Mouse (Mus musculus) left cerebral cortex, postnatal 4 days (tissue): ENCODE data around the gene Pla2g12a. TPM values are rescaled to one million over a fixed set of nuclear protein-coding genes. Genes with fewer than 3 reads are reported as not detected.

ENCODE experiments used
- DNase-seq: peaks from one replicate; pipeline ENCODE4 v3.0.0-alpha.2; 2022
- intact Hi-C: fragments of 180-260 bp; cut with DNase I; formaldehyde crosslinking; loops from one replicate; pipeline ENCODE4 v1.15.1; 2025
- total RNA-seq, 2 experiments: library from RNA; stranded (reverse); gene quantifications; 2 replicates each; pipeline ENCODE4 v1.2.3; 2021

Gene Pla2g12a
- total RNA-seq, 2 experiments from 2014 or later: 14.3 to 19.0 TPM

DNA sequence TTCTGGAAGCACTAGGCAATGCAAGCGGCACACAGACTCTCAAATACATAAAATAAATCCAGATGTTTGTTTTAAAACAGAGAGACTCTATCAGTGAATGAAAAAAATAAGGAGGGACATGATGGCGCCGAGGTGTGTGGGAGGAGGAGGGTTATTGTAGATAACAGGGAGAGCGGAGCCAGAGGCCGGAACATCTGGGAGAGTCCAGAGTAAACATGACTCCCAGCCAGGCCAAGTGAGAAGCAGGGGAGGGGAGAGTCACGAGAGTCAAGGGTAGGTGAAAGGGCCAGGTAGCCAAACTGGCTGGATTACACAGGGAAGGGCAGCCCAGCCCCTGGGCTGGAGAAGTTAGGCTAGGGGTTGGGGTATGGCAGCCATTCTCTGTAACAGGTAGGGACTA is 18.2 kb downstream of the Pla2g12a start:
- no peak for DNase-seq
- intact Hi-C loops: no loop called here

DNA sequence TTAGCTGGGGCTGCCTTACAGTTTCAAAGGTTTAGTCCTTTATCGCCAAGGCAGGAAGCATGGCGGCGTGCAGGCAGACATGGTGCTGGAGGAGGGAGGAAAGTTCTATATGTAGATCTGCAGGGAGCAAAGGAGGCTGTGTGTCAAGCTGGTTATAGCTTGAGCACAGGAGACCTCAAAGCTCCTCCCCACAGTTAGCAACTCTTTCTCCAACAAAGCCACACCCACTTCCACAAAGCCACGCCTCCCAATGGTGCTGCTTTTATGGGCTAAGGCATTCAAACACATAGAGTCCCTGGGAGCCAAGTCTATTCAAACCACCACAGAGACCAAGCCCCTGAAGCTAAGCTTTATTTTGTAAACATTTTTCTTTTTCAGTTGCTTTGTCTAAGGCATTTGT is 20.5 kb downstream of the Pla2g12a start:
- no peak for DNase-seq
- intact Hi-C loops: no loop called here

DNA sequence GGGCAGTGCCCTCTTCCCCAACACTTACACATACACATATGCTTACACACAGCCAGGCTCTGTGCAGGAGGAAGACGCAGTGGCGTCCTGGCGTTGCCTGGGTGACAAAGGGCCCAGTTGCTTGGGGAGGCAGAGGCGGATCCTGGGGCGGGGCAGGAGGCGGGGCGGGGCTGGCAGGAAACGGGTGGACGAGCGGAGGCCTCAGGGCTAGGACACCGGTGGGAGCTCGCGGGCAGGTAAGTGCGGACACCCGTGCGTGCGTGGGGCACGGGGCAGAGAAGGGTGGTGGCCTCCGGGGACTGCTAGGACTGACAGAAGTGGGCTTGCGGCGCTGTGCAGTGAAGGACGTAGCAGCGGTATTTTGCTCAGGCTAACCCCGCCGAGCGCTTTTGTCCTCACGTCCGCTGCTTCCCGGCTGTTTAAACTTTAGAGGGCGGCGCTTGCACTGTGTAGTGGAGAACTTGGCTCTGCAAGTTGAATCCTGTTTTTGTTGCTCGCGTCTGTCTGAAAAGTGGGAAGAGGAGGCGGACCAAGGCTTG is 22.9 kb downstream of the Pla2g12a start, which contains the start of gene Casp6:
Gene Casp6 (plus strand): TSS at position 155 of the 539 bp plus-strand sequence.
- intact Hi-C loops: no loop called here
- peak; percentile 70 for DNase-seq

DNA sequence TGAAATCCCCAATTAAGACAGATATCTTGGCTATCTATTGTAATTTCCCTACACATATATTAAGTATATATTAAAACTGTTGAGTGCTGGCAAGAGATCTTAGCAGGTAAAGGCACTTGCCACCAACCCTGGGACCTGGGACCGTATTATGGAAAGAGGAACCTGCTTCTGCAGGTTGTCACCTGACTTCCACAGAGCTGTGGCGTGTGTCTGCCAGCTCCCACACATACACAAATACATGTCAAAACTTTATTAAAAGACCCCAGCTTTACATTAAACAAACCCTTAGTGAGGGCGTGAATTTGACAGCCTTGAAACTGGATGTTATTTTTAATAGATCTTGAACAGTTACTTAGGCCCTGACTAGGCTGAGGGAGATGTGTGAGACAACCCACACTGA is 25.0 kb downstream of the Pla2g12a start:
- DNase-seq: no peak
- intact Hi-C loops: no loop called here

DNA sequence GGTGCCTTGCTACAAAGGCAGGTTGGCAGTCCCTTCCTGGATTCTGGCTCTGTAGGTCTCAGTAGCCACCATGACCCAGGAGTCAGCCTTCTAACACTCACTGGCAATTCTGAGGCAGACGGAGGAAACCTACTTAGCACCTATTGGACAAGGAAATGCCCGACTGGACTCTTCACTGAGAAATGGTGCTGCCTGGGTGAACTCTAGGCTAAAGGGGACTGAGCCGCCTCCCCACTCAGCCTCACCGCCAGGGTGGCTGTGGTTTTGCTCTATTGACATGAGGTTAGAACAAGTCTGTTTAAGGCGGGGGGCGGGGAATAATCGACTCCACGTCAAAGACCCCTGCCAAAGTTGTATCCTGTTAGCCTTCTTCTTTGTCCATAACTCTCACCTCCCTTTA is 25.5 kb downstream of the Pla2g12a start:
- intact Hi-C loops: no loop called here
- DNase-seq: no peak

DNA sequence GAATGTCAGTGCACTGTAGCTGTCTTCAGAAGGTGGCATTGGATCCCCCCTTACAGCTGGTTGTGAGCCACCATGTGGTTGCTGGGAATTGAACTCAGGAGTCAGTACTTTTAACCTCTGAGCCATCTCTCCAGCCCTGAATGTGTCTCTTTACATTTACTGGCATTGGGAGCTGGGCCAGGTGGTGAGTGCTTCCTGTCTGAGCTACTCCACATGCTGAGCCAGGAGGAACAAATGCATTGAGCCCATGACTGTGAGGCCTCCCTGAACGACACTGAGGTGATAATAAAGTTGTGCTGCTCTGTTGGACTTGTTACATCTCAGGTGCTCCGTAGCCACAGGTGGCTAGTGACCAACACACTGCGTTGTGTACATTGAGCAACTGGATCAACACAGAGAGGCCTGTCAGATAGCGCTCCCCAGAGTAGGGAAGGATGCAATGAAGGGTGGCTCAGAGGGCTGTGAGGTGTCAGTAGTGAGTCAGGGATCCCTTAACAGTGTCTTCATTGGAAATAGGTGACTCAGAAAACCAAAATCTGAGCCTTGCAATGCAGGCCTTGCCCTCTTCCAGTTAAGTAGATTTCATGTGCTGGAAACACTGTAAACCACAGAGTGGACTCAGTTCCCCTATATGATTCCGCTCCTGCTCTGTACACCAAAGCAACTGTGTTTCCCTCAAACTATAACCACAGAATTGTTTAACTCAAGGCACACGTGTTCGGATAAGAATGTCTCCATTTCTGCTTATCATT is 26.2 kb downstream of the Pla2g12a start:
- DNase-seq: no peak
- intact Hi-C loops: no loop called here

DNA sequence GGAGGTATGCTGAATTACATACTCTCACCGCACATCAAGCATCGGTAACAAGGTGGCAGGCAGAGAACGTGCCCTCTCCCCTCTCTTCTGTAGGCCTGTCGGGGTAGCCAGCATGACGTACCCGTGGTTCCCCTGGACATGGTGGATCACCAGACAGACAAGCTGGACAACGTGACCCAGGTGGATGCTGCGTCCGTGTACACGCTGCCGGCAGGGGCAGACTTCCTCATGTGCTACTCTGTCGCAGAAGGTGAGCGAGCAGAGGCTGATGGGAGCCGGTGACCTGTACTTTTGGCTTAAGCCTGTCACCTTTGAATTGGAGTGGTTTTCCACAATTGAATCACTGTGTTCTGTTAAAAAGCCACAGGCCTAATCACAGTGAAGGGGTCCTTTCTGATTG is 33.6 kb downstream of the Pla2g12a start:
- DNase-seq: no peak
- intact Hi-C loops: no loop called here

DNA sequence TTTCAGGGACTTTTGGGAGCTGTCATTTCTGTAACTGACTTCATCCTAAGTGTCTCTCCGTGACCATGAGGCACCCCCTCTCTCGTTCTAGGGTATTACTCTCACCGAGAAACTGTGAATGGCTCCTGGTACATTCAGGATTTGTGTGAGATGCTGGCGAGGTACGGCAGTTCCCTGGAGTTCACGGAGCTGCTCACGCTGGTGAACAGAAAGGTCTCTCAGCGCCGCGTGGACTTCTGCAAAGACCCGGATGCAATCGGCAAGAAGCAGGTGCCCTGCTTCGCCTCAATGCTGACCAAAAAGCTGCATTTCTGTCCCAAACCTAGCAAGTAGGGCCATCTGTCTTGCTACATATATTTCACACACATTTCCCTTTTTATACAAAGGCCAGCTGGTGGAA is 34.8 kb downstream of the Pla2g12a start:
- no peak for DNase-seq
- intact Hi-C loops: no loop called here

DNA sequence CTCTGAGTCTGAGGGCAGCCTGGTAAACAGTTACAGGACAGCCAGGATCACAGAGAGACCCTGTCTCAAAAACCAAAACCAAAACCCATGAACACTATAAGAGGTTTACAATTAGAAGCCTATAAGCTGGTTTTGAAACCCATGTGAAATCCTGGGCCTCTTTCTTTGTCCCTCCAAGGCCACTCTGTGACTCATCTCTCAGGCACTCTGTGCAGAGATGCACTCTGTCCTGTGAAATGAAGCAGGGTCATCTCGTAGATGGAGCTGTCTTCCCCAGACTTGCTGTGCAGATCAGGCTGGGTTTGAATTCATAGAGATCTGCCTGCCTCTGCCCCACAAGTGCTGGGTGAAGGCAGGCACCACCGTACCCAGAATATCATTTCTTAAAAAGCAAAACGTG is 39.0 kb downstream of the Pla2g12a start:
- no peak for DNase-seq
- intact Hi-C loops: loop anchor here (5.0 kb wide), 1 partner anchor 165 kb away; no protein-coding TSS in a partner anchor

DNA sequence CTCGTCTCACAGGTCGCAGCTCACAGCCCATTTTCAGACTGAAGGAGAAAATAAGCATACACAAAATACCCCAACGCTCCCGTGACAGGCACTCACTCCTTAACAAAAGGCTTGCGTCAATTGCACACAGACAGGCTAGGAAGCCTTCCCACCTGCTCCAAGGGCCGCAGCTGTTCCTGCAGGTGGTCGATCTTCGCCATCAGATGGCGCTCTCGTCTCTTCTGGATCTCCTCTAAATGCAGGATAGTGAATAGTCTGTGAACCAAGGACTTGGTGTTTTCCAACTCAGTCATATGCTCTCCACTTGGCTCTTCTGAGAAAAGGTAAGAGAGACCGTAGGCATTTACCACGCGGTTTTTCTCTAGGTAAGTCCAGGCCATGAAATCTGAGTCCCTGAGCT is 40.0 kb downstream of the Pla2g12a start:
- intact Hi-C loops: loop anchor here (5.0 kb wide), 1 partner anchor 164 kb away; no protein-coding TSS in a partner anchor
- DNase-seq: peak; percentile 75

DNA sequence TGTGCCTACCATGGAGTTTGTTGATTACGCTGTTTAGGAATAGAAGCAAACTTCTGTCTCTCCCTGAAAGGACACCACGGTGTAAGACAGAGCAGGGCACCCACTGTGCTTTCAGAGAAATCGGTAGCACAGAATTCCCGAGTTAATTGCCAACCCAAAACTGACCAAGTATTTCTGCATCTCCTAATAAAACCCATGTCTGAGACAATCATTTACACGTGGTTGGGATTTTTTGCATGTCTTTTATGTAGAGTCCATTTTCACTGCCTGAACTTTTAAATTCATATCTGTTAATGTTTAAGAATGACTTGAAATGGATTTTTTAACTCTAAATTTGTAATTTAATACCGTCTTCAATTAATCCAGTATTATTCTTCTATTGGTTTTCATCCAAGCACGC is 45.2 kb downstream of the Pla2g12a start:
- no peak for DNase-seq
- intact Hi-C loops: no loop called here

DNA sequence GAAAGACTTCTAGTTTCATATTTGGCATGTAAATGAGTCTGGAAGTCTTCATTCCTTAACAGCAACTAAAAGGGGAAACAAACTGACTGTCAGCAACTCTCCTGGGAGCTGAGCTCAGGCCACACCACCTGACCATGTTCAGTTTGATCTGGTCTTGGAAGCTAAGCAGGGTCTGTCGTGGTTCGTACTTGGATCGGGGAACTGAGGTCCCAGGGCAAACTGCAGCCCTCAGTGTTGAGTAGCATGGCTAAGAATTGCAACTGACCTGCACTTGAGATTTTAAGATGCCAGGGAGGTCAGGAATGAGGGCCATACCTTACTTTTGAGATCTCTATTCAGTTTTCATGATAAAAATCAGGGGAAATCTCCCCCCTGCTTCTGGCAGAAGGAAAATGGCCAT is 47.5 kb downstream of the Pla2g12a start:
- DNase-seq: no peak
- intact Hi-C loops: no loop called here

DNA sequence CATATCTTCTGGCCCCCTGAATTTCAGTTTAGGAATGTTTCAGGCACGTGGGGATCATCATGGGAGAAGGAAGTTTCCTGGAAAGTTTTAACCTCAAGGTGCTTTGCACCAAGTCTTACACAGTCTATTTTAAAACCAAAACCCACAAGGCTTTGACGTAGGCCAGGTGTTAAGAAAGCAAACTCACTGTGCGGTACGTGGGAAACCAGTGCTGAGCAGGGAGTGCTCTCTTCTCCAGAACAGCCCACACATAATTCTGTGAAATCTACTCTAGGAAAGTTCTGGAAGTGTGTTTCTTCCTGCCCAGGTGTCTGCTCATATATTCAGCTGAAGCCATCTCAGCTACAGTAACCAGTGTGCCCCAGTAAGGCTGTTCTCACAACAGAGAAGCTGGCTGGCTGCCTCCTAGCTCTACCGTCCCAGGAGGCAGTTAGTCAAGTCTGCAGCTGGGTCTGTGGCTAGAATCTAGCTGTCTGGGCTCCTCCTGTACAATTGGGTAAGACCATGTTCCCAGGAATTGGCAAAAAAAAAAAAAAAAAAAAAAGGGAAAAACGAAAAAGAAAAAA is 51.9 kb downstream of the Pla2g12a start:
- intact Hi-C loops: no loop called here
- no peak for DNase-seq

DNA sequence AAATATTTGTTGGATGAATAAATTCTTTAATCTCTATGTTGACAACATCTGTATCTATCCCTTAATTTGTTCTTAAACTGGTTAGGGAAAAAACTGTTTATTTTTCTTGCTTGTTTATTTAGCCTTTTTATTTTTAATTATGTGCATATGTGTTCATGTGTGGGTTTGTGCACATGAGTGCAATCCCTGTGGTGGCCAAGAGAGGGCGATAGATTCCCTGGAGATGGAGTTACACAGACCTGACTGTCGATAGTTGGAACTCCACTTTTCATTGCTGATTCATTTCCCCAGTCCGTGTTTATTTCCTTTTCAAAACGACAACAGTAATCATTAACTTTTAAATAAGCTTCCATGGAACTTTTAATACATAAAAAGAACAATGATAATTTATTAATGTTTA is 54.0 kb downstream of the Pla2g12a start:
- peak; percentile 12 for DNase-seq
- intact Hi-C loops: no loop called here

DNA sequence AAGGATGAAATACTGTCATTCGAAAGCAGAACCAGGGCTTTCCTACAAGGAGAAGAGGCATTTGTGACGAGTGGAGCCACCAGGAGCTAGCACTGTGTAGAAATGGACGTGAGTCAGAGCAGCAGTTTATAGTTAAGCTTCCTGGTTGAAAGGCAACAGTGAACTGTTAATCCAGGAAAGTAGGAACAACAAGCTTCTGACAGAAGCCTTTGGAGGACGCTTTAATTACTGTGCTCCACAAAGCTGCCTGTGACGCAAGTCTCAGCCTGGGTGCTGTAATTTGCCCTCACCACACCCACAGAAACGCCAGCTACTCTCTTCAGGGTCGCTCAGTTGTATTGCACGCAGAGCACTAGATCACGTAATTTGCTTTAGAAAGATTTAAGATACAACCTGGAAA is 58.2 kb downstream of the Pla2g12a start:
- intact Hi-C loops: no loop called here
- DNase-seq: no peak

DNA sequence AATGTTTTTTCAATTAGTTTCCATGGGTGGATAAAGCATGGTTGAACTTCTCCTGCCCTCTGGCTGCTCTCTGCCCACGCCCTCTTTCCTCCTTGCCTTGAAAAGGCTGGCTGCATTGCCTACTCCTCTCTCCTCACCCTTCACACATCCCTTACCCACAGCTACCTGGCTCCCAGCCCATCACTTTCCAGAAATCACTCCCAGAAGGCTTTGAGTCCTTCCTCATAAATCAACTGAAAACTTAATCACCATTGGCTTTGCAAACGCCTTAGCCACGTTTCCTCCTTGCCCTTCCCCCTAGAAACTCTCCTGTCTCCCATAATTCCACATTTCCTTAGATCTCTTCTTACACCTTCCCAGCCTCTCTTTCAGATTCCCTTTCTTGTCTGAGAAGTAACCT is 59.4 kb downstream of the Pla2g12a start:
- intact Hi-C loops: no loop called here
- DNase-seq: no peak

DNA sequence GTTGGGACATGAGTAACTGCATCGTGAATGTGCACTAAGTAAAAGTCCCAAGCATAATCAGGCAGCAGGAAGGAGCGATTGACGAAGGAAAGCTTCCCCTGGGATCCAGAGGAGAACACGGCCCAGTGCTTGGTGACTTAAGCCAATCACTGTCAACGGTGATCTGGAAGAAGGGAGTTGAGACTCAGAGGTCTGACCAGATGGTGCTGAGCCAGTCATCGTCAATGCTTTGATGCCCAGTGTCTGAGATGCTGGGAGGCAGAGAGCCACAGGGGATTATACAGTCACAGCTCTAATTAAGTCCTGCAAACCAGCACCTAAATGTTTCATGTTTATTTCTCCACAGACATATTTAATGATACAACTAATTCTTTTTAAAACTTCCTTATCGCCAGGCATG is 60.7 kb downstream of the Pla2g12a start:
- DNase-seq: no peak
- intact Hi-C loops: no loop called here

DNA sequence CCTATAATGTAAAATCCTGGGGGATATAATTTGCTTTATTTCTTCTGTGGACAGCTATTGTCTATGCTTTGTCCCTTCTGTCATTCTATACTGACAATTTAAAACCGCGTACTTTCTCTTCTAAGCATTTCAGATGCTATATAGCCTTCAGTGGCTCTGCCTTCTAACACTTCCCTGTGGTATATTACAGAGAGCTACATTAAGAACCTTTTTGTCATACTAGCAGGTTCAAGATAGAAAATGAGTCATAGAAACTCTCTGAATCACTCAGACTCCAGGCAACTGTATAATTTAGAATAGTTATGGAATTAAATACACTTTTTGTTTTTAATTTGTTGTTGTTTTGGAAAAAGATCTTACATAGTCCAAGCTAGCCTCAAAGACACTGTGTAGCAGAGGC is 62.4 kb downstream of the Pla2g12a start:
- no peak for DNase-seq
- intact Hi-C loops: no loop called here

DNA sequence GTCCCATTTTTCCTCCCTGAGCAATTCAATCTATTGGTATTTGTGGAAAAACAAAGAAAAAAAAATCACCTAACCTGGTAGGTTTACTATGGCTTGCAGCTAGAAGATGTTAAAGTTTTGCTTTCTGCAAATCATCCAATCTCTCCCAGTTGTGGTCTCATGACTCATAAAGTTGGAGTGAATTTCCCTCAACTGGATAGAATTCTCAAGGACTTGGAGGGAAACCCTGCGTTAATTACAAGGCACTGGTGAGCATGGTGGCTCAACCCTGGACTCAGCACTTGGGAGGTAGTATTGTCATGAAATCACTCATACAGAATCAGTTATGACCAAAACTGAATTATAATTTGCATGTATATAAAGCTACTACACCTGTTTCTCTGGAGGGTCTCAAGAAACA is 62.9 kb downstream of the Pla2g12a start:
- intact Hi-C loops: no loop called here

DNA sequence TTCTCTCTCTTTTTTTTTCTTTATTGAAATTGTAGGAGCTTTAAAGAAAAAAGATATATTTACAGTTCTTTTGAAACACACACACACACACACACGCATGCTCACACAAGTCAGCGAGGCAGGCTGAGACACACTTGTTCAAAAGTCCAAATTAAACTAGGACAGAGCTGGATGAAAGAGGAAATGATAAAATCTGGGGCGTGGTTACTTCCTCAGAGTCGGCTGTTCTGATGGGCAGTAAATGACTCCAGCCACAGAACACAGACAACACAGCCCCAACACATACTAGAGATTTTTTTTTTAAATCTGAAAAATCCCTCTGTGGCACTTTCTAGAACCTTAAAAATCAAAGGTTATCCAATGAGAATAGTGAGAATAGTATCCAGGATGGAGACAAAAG is 65.4 kb downstream of the Pla2g12a start:
- intact Hi-C loops: no loop called here
- no peak for DNase-seq

More for the DNA sequence above, 62.9 kb downstream of the Pla2g12a start:
- DNase-seq: no peak
